Mouse (Mus musculus) cortical plate, adult 2 months (tissue): ENCODE measurements around the gene Galnt7.

Experiments used
- CTCF ChIP-seq: fragments of 200-500 bp; IDR thresholded peaks from 2 replicates; pipeline ENCODE4 v1.5.1; 2011; ENCODE audit warnings: mild to moderate bottlenecking, control low read depth, low read length; ENCODE audit not compliant: insufficient read depth; ENCODE audit errors: extremely low read depth
- POLR2A ChIP-seq: fragments of 200-500 bp; IDR thresholded peaks from 2 replicates; pipeline ENCODE4 v1.6.1; 2011; ENCODE audit warnings: mild to moderate bottlenecking, low read length, control low read depth; ENCODE audit not compliant: insufficient read depth; ENCODE audit errors: extremely low read depth

DNA sequence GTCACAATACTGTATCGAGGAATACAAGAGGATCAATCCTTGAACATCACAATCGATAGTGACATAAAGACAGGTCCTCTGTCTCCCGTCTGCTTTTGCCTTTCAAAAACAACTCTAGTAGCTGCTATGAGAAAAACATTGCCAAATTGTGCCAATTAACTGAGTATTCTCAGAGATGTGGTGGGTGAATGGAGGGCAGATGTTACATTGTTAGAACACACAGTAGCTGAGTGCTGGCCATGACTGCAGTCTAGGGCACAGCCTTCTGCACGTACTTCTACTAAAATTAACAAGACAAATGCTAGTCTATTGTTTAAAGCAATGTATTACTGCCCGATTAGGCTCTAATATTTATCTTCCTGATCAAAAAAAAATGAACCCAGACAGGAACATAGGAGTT, 27.2 kb upstream of the Galnt7 start:
- TF ChIP-seq CTCF (no peak), POLR2A (no peak)
